Mouse (Mus musculus) spleen, adult 2 months (tissue): ENCODE data around the gene Flnc.

Experiments used
- CTCF ChIP-seq: fragments of 200-500 bp; IDR thresholded peaks from 2 replicates; pipeline ENCODE4 v1.5.1; 2011; ENCODE audit warnings: mild to moderate bottlenecking, inconsistent platforms; ENCODE audit not compliant: insufficient read depth, insufficient read length, insufficient replicate concordance; ENCODE audit errors: extremely low read depth
- POLR2A ChIP-seq: fragments of 200-500 bp; IDR thresholded peaks from 2 replicates; pipeline ENCODE4 v1.6.1; 2011; ENCODE audit warnings: low read depth, low read length, inconsistent platforms

- TF ChIP-seq CTCF (no peak), POLR2A (no peak)
Observed at GRCm38 (mm10) chr6:29420596-29420995, 12.5 kb upstream of the Flnc start.
